In the genomic region with DNA sequence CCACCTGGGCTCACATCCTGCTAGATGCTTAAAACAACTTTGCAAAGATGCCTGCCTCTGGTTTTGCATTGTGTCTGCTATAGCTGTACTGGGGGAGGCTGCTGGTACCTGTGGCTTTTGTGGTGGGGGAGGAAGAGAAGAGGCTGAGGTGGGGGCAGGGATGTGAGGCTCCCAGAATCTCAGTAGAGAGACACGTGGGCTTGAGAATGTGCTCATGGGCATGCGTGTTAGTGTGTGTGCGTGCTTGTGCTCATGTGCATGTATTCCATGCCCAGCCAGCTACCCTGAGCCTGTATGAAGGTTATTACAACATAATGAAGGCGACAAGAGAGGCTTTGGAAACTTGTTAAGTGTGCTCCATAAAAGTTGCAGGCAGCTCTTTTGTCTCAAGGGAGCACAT, we compare ENCODE assay signal across 18 mouse cellular contexts. TPM values are rescaled to one million over a fixed set of nuclear protein-coding genes. Genes with fewer than 3 reads are reported as not detected.
DNase-seq lines count a peak whose midpoint lies in the region; ATAC-seq lines count a peak whose summit lies in the region.
"Had no signal": no experiment of that assay in that cellular context is flagged by ENCODE, and none has a peak within 500 bp of the region (broad histone marks: within the 10 kb centered on the region; RNA-seq: fewer than 3 reads in every experiment).

No protein-coding gene starts in this region.

- DNase-seq in A20 (ENCODE audit: low read depth, low spot score) (peak; percentile 14), liver (no peak)
- peak; percentile 72 for DNase-seq in naive thymus-derived CD4-positive, alpha-beta T cell, adult 2 months (ENCODE audit: low read depth)
- DNase-seq in thymus, postnatal 25 days = peak; percentile 82
- DNase-seq in ovary, postnatal 10 days (ENCODE audit: low spot score) = no peak
- no peak for DNase-seq in adrenal gland, adult 8-10 months
- DNase-seq: cerebellum, postnatal 25 days; forebrain, postnatal 0 days; gastrocnemius, adult 2 months; heart, postnatal 10 days; kidney, adult 8-10 months; kidney, postnatal 25 days; layer of hippocampus, adult 9-11 months; lung, adult 2 months; lung, postnatal 4 days had no signal

- peak; percentile 35 for ATAC-seq in CD4-positive, CD25-positive, alpha-beta regulatory T cell, adult 4 months
- ATAC-seq: forebrain, postnatal 0 days; liver, embryonic 12.5 days had no signal

RNA-seq across cellular contexts. Expression of a gene that starts 9.3 kb away (rescaled TPM):
- 100 to 1,000 TPM; 332 to 499 TPM for polyA plus RNA-seq in CD4-positive, CD25-positive, alpha-beta regulatory T cell, adult 4 months (2017; shearing (Covaris generic))
- total RNA-seq in adrenal gland, adult 8-10 months (2022) = 1 to 10 TPM; 1.6 to 2.4 (median 2.1) TPM

RNA-seq across cellular contexts. Expression of a gene that starts 28.4 kb away (rescaled TPM):
- under 1 TPM in 1 of 2 experiments, not detected in 1; 0.59 TPM for polyA plus RNA-seq in CD4-positive, CD25-positive, alpha-beta regulatory T cell, adult 4 months (2017; shearing (Covaris generic))
- total RNA-seq in adrenal gland, adult 8-10 months (2022) = 1 to 10 TPM; 1.1 to 2.6 (median 1.5) TPM
- total RNA-seq: monocyte, adult 5-6 weeks had no signal

Comparison
In these comparisons a context has a peak if more than half of its experiments do, and no peak if none do; other contexts are left out.
1. DNase-seq: peak in A20 (single experiment), naive thymus-derived CD4-positive, alpha-beta T cell, adult 2 months (single experiment) and thymus, postnatal 25 days (single experiment); none in ovary, postnatal 10 days (single experiment), adrenal gland, adult 8-10 months (single experiment) and liver (single experiment).